Mouse (Mus musculus): ENCODE data around the gene Aurkb.
"Not testable (repeated sequence)": the region's sequence is repeated elsewhere in the genome, so short reads cannot be mapped to it uniquely, and the experiment has no call there.

The Aurkb gene

GRCm38 (mm10) chr11:69080855-69081222, 35.4 kb downstream of the Aurkb start:
- DNase-seq (ENCODE audit: low spot score) = no peak

DNA sequence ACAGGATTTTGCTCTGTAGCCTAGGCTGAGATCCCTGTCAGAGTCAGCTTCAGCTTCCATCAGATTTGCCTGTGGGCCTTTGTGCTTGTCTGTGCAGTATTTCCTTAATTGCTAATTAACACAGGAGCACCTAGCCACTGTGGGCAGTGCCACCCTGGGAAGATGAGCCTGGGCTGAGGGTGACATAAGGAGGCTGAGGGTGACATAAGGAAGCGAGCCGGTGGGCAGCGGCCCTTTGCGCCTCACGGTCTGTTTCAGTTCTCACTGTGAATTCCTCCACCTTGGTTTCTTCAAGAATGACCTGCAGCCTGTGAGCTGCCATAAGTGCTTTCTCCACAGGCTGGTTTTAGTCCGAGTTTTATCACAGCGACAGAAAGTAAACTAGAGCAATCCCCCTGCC, 36.2 kb downstream of the Aurkb start:
- DNase-seq (ENCODE audit: low spot score) = no peak

DNA sequence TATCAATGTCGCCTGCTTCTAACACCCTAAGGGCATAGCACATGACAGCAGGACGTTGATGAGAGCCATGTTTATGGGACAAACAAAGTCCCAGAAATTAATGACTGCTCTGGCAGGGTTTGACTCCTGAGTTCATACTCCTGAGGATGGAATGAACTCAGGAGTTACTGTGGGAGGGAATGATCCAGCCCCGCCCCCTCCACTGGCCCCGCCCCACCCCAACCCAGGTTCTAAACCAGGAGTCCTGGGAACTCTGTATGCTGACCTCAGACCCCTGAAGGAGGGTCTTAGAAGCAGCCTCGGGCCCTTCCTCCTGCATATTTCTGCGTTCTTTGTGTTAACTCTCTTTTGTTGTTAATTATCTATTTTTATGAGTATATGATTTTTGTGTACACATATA, 40.2 kb downstream of the Aurkb start:
- no peak for DNase-seq (ENCODE audit: low spot score)

- DNase-seq (ENCODE audit: low spot score) = no peak
Measured at GRCm38 (mm10) chr11:69086390-69086789, 40.9 kb downstream of the Aurkb start.

DNA sequence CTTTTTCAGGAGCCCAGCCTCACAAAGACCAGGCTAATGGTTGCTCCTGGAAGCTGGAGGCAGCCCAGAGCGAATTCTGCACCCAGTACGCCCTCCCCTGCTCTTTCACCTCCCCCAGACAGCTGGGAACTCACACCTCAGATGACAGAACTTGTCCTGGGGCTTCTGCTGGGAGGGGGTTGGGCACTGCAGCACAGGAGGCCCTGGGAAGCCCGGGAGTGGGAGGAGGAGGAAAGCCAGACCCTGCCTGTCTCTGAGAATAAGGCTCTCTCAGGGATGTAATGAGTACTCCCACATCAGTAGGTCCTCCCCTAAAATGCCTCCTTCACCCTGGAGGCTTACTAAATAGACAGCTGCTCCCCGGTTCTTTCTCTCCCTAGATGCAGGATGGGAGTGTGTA, 41.6 kb downstream of the Aurkb start:
- no peak for DNase-seq (ENCODE audit: low spot score)

GRCm38 (mm10) chr11:69087597-69087996, 42.1 kb downstream of the Aurkb start:
- DNase-seq (ENCODE audit: low spot score) = no peak

GRCm38 (mm10) chr11:69088103-69088855, 42.8 kb downstream of the Aurkb start, which contains the start of gene Vamp2:
Gene Vamp2, plus strand, starts transcription at chr11:69088490.
- peak; percentile 80 for DNase-seq (ENCODE audit: low spot score)

DNA sequence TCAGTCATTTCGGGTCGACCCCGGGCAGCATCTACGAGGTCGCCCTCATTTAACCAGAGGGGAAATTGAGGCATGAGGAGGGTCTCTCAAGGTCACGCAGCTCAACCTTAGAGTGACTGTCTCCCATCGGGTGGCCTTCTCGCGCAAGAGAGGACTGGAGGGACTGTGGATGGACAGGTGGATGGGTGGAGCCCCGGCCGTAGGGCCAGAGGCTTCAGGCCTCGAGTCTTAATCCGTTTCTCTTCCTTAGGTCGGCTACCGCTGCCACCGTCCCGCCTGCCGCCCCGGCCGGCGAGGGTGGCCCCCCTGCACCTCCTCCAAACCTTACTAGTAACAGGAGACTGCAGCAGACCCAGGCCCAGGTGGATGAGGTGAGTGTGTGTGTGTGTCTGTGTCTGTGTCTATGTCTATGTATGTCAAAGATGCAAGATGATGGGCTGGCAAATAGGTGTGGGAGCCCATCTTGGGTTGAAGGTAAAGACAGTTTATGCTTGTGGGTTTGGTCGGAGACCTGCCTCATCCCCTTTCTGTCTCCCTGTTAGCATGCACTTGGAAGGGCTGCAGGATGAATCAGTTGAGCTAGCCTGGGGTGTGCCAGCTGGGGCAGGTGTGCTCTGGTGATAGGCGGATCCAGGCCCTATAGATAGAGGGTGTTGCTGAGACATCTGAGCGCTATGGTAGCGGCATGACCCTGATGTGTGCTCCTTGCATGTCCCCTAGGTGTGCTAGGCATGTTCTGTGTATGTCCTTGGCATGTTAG, 43.6 kb downstream of the Aurkb start:
- peak; percentile 37 for DNase-seq (ENCODE audit: low spot score)

- no peak for DNase-seq (ENCODE audit: low spot score)
Measured at GRCm38 (mm10) chr11:69089616-69090290, 44.3 kb downstream of the Aurkb start.

DNA sequence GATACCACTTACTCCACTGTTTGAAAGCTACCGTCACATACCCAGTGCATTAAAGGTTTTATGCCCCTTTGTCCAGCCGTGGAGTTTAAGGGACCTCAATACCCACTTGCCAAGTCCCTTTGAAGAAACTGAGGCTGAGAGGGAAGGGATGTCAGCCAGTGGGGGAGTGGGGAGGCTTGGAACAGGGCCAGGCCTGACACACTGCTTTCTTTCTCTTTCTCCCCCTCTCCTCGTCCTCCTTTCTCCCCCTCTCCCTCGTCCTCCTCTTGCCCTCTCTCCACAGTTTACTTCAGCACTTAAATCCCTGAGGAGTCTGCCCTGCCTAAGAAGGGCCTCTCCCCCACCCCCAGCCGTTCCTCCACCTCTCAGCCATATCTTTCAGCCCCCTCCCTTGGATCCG, 44.9 kb downstream of the Aurkb start:
- no peak for DNase-seq (ENCODE audit: low spot score)

GRCm38 (mm10) chr11:69091566-69092385, 46.3 kb downstream of the Aurkb start:
- DNase-seq (ENCODE audit: low spot score) = no peak

DNA sequence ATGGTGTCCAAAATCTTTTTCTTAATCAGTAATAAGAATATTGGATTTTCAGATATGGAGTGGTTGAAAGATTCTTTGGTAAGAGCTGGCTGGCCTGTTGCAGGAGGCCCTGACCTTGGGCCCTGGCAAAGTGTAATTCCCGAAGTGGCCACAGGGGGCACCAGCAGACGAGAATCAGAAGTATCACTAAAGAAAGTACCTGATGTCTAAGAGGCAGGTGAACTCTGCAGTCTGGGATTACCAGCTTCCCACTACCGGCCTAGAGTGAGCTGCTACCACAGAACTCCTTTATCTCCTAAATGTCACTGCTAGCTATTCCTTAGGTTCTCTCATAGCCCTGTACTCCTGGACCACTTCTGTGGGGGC, 46.9 kb downstream of the Aurkb start:
- peak; percentile 83 for DNase-seq (ENCODE audit: low spot score)

GRCm38 (mm10) chr11:69092871-69093270, 47.4 kb downstream of the Aurkb start:
- DNase-seq (ENCODE audit: low spot score) = no peak

- DNase-seq (ENCODE audit: low spot score) = not testable (repeated sequence)
Measured at GRCm38 (mm10) chr11:69093856-69094255, 48.4 kb downstream of the Aurkb start.

GRCm38 (mm10) chr11:69094697-69095429, 49.4 kb downstream of the Aurkb start, which contains the start of gene Per1:
Gene Per1, plus strand, starts transcription at chr11:69095217.
- peak; percentile 98 for DNase-seq (ENCODE audit: low spot score)

- peak; percentile 50 for DNase-seq (ENCODE audit: low spot score)
Measured at GRCm38 (mm10) chr11:69095511-69096231, 50.2 kb downstream of the Aurkb start.

- no peak for DNase-seq (ENCODE audit: low spot score)
Measured at GRCm38 (mm10) chr11:69096360-69096986, 51.0 kb downstream of the Aurkb start.

DNA sequence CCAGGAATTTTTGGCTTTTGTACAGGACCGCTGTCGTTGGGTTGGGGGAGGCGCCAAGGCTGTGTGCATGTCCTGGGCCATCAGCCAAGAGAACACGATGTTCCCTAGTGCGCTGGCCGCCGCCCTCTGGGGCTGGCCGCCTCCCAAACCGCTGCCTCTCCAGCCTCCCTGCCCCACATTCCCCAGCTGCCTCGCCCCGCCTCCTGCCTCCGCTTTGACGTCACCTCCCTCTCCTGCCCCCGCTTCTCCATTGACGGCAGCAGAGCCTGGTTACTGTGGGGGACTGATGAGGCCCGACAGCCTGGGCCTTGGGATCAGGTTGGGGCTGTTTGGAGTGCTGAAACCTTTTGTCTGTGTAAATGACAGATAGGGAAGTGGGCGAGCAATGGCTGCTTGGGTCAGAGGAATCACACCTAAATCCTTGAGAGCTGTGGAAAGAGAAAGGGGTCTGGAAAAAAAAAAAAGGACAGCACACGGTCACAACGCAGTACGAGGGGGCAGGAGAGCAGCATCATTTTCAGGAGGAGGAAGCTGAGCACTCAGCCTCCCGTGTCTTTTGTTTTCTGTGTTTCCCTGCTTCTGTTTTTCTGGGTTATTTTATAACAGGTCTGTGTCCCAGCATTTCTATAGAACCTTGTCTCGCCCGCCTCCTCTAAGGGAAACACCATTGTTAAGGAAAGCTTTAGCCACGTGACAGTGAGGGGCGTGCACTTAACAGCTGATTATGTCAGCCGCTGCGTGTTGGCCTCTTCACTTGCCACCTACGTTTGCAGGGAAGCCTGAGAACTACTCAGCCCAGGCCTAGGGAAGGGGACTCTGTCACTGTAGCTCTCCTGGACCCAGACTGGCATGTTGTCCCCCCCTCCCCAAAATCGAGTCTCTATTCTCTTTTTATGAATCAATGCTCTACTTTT, 51.8 kb downstream of the Aurkb start:
- DNase-seq (ENCODE audit: low spot score) = peak; percentile 92

All from spleen, adult 12 weeks (tissue).